Mouse (Mus musculus) central nervous system, embryonic 18 days (tissue): ENCODE measurements around the gene Myo7a. TPM values are rescaled to one million over a fixed set of nuclear protein-coding genes. Genes with fewer than 3 reads are reported as not detected.

ENCODE experiments used
- polyA plus RNA-seq: library from polyadenylated mRNA; depleted of rRNA; stranded (reverse); fragments of >200 nt; gene quantifications from 2 replicates; pipeline ENCODE4 v1.2.3, GENCODE M21; 2012; rRNA removed

The Myo7a gene
- polyA plus RNA-seq: 28.0 and 29.4 TPM in 2 replicates

DNA sequence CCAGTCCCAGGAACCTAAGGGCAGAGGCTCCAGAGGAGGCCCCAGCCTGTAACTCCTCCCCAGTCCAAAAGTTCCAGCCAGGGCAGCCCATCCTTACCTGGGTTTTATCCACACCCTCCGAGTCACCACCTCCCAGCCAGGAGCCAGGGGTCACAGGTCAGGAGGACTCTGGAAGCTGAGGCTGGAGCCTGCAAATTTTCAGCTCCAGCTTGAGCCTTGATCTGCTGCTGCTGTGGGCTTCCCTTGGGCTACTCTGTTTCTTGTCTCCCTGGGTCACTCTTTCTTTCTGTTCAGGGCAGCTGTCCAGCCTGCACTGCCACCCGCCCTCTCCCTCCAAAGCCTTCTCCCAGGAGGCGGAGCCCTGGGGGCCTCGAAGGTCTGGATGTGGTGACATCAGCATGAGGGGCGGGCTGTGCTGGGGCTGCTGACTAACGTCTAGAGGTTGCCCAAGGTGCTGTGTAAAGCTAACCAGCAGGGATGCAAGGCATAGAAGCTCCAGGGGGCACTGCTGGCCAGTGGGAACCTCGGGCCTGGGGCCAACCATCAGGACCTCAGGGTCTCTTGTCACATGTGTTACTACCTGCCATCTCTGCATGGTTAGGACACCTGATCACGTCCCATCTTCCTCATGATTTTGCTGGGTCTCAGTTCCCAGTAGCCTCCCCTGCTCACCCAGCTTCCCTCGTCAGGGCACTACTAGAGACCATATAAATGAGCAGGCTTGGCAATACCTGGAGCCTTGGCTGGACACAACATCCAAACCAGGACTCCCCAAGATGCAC is at the start of gene Myo7a:
TSS of gene Myo7a (minus strand) at position 346 of the 782 bp plus-strand sequence.

DNA sequence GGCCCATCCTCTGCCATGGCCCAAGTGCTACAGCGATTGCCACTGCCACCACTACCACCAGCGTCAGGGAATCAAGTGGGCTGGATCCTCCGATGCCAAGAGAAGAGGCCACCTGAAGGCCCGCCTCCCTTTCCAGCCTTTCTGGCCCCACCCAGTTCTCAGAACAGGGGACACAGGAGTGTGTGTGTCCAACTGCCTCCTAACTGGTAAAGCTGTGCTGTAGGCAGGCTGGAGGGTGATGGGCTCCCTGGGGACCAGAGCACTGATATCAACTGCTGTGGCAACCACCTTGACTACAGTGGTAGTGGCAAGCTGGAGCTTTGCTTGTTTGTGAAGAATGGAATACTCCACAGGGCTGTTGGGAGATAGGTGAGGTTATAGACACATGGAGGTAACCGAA is 26.1 kb upstream of the Myo7a start, which contains the start of gene Omp:
TSS of gene Omp (minus strand) at position 101 of the 400 bp plus-strand sequence.

Other genes starting within 250 kb of the Myo7a start
- 0.03 and 0.05 TPM in 2 replicates for gene Gdpd4, start 199.6 kb downstream of the Myo7a start, polyA plus RNA-seq
- 0.28 and 0.47 TPM in 2 replicates for gene Omp, start 26.0 kb upstream of the Myo7a start, polyA plus RNA-seq
- 29.2 and 30.8 TPM in 2 replicates for gene Capn5, start 58.8 kb upstream of the Myo7a start, polyA plus RNA-seq
- gene B3gnt6, start 80.0 kb upstream of the Myo7a start, polyA plus RNA-seq: 0.34 and 0.51 TPM in 2 replicates
- gene Acer3, start 201.7 kb upstream of the Myo7a start, polyA plus RNA-seq: 12.1 and 13.5 TPM in 2 replicates
- gene Tsku, start 241.8 kb upstream of the Myo7a start, polyA plus RNA-seq: 12.1 and 12.5 TPM in 2 replicates